Mouse (Mus musculus) mouse embryonic stem cell (cell line): Measurements from ENCODE around the gene Celf6.

Source experiments
- in situ Hi-C, 2 experiments: fragments of 300-500 bp; cut with MboI; formaldehyde crosslinking; loops; 1 replicate in 1 of 2; 3 replicates in 1 of 2; pipeline ENCODE4 v1.14.3; 2019 to 2020; ENCODE audit warnings: low sequenced_read_pairs in 2 of 2, low pct_unique_long_range_greater_than_20kb in 1 of 2, mixed read lengths in 1 of 2; ENCODE audit not compliant: unreplicated experiment in 1 of 2

Celf6 gene

GRCm38 (mm10) chr9:59577844-59578504 lies at the start of gene Celf6:
TSS of gene Celf6 (plus strand) at chr9:59577917.
- in situ Hi-C loops, result no loop called here

GRCm38 (mm10) chr9:59528274-59528673 lies 49.4 kb upstream of the Celf6 start:
- in situ Hi-C loops, result no loop called here

GRCm38 (mm10) chr9:59531645-59532044 lies 46.1 kb upstream of the Celf6 start:
- in situ Hi-C loops, result no loop called here

- in situ Hi-C loops, result no loop called here
Observed at GRCm38 (mm10) chr9:59533422-59533821, 44.3 kb upstream of the Celf6 start.

- in situ Hi-C loops, result no loop called here
Observed at GRCm38 (mm10) chr9:59533889-59534288, 43.8 kb upstream of the Celf6 start.

GRCm38 (mm10) chr9:59537651-59538050 lies 40.1 kb upstream of the Celf6 start:
- in situ Hi-C loops, result no loop called here

GRCm38 (mm10) chr9:59539441-59540137 lies 38.1 kb upstream of the Celf6 start, which contains the start of the genes Hexa and Tmem202:
TSS of gene Hexa (plus strand) at chr9:59539540.
TSS of gene Tmem202 (minus strand) at chr9:59539847.
- in situ Hi-C loops, result no loop called here

GRCm38 (mm10) chr9:59541617-59542016 lies 36.1 kb upstream of the Celf6 start:
- in situ Hi-C loops, result no loop called here

GRCm38 (mm10) chr9:59542766-59543324 lies 34.9 kb upstream of the Celf6 start:
- in situ Hi-C loops, result no loop called here

GRCm38 (mm10) chr9:59544739-59545138 lies 33.0 kb upstream of the Celf6 start:
- in situ Hi-C loops, result no loop called here

GRCm38 (mm10) chr9:59547869-59548268 lies 29.8 kb upstream of the Celf6 start:
- in situ Hi-C loops, result no loop called here

GRCm38 (mm10) chr9:59548961-59549487 lies 28.7 kb upstream of the Celf6 start:
- in situ Hi-C loops, result no loop called here

- in situ Hi-C loops, result no loop called here
Observed at GRCm38 (mm10) chr9:59550077-59550476, 27.6 kb upstream of the Celf6 start.

- in situ Hi-C loops, result no loop called here
Observed at GRCm38 (mm10) chr9:59551017-59551416, 26.7 kb upstream of the Celf6 start.

- in situ Hi-C loops, result no loop called here
Observed at GRCm38 (mm10) chr9:59551620-59552031, 26.1 kb upstream of the Celf6 start.

- in situ Hi-C loops, result no loop called here
Observed at GRCm38 (mm10) chr9:59552610-59553009, 25.1 kb upstream of the Celf6 start.

GRCm38 (mm10) chr9:59553719-59554118 lies 24.0 kb upstream of the Celf6 start:
- in situ Hi-C loops, result no loop called here

GRCm38 (mm10) chr9:59565600-59565999 lies 12.1 kb upstream of the Celf6 start:
- in situ Hi-C loops, result no loop called here

- in situ Hi-C loops, result no loop called here
Observed at GRCm38 (mm10) chr9:59567111-59567510, 10.6 kb upstream of the Celf6 start.
